Mouse (Mus musculus) kidney, embryonic 16.5 days (tissue): Measurements from ENCODE around the gene Asb15. TPM values are rescaled to one million over a fixed set of nuclear protein-coding genes. Genes with fewer than 3 reads are reported as not detected.
A peak's percentile ranks its signal among the peaks of the same experiment; 100 is the strongest.

Source experiments
- ATAC-seq: fragments of 200-750 bp; cut with Nextera tagmentation; 2 replicates; pipeline ENCODE4 v1.8.0; 2017; ENCODE audit warnings: moderate TSS enrichment; ENCODE audit not compliant: low FRiP score, low TSS enrichment
- H3K27ac ChIP-seq: fragments of 300-500 bp; sonication (generic); 2 replicates; pipeline ENCODE4 v1.5.1; 2014; ENCODE audit warnings: low read length
- H3K27me3 ChIP-seq: fragments of 300-500 bp; sonication (generic); 2 replicates; pipeline ENCODE4 v1.6.1; 2014; ENCODE audit warnings: low read length, control low read depth, mixed read lengths; ENCODE audit not compliant: insufficient read depth
- H3K36me3 ChIP-seq: fragments of 300-500 bp; sonication (generic); 2 replicates; pipeline ENCODE4 v1.6.1; 2014; ENCODE audit warnings: low read length, control low read depth, mixed read lengths; ENCODE audit not compliant: insufficient read depth
- H3K4me1 ChIP-seq: fragments of 300-500 bp; sonication (generic); 2 replicates; pipeline ENCODE4 v1.6.1; 2014; ENCODE audit warnings: low read length, control low read depth, mixed read lengths; ENCODE audit not compliant: insufficient read depth
- H3K4me2 ChIP-seq: fragments of 300-500 bp; sonication (generic); replicated peaks from 2 replicates; pipeline ENCODE4 v1.6.1; 2014; ENCODE audit warnings: low read depth, low read length
- H3K4me3 ChIP-seq: fragments of 300-500 bp; sonication (generic); 2 replicates; pipeline ENCODE4 v1.5.1; 2014; ENCODE audit warnings: mild to moderate bottlenecking, low read length
- H3K9ac ChIP-seq: fragments of 300-500 bp; sonication (generic); replicated peaks from 2 replicates; pipeline ENCODE4 v1.6.1; 2014; ENCODE audit warnings: low read length
- H3K9me3 ChIP-seq: fragments of 300-500 bp; sonication (generic); 2 replicates; pipeline ENCODE4 v1.6.1; 2016; ENCODE audit warnings: low read length, control low read depth
- WGBS: fragments of 180-500 bp; shearing (Covaris S2); extraction: QIAGEN DNeasy Blood & Tissue Kit; methylation state at CpG from one replicate; pipeline ENCODE4 v1.1.7; 2014; 5-methylcytosine and 5-hydroxymethylcytosine counted together
- polyA plus RNA-seq: library from polyadenylated mRNA; unstranded; fragments of >200 nt; fragmentation: Nextera tagmentation; extraction: Ambion mirVana; gene quantifications from 2 replicates; pipeline ENCODE4 v1.2.1, GENCODE M21; 2015

The Asb15 gene
- polyA plus RNA-seq = 0.52 and 0.69 TPM in 2 replicates

DNA sequence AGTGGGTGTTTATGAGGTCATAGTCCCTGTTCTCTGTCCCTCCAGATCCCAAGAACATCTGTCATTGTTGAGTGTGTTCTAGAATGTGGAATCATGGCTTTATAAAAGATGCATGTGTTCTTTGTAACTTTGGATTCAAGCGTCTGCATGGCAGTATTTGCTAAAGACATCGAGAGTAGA lies at the start of gene Asb15:
TSS of gene Asb15 (plus strand) at position 81 of the 180 bp plus-strand sequence.
- Histone ChIP-seq H3K9ac (peak within 1 kb of the TSS; percentile 83), H3K27me3 (no peaks in the 10 kb centered on the region), H3K4me1 (peaks cover 31% of the 10 kb centered on the region), H3K4me2 (peak within 1 kb of the TSS; percentile 75), H3K4me3 (peak within 1 kb of the TSS; percentile 93), H3K27ac (peak within 1 kb of the TSS; percentile 71), H3K36me3 (0 out of 2 replicates have a peak, but pooled peaks cover 2% of the 10 kb centered on the region), H3K9me3 (no peaks in the 10 kb centered on the region)
- no peak for ATAC-seq
- 45% methylated on average over 2 of the region's 2 CpGs for WGBS

GRCm38 (mm10) chr6:24486530-24486929 lies 41.4 kb upstream of the Asb15 start:
- Histone ChIP-seq H3K36me3 (no peaks in the 10 kb centered on the region), H3K4me3 (no peak overlapping the region), H3K4me1 (no peaks in the 10 kb centered on the region), H3K27me3 (no peaks in the 10 kb centered on the region), H3K4me2 (no peak overlapping the region), H3K9me3 (no peaks in the 10 kb centered on the region), H3K9ac (no peak overlapping the region), H3K27ac (no peak overlapping the region)
- WGBS = 69% methylated on average over 5 of the region's 5 CpGs
- ATAC-seq = no peak

DNA sequence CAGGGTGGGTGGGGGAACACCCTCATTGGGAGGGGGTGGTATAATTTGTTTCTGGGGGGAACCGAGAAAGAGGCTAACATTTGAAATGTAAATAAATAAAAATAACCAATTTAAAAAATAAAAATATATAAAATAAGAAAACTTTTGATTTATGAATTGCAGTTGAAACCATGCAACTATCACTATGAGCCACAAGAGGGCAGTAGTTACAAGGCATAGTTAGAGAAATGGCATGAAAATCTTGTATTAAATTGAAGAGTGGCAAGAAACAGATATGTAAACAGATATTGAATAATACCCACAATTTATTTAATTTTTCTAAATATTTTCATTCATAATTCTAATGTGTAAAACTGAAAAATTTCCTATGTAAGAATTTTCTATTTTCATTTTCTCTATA lies 37.6 kb upstream of the Asb15 start:
- Histone ChIP-seq H3K27me3 (no peaks in the 10 kb centered on the region), H3K27ac (no peak overlapping the region), H3K4me1 (no peaks in the 10 kb centered on the region), H3K4me3 (no peak overlapping the region), H3K9ac (no peak overlapping the region), H3K9me3 (no peaks in the 10 kb centered on the region), H3K4me2 (no peak overlapping the region), H3K36me3 (no peaks in the 10 kb centered on the region)
- no peak for ATAC-seq
- 22% methylated on average over 1 of the region's 1 CpGs for WGBS

GRCm38 (mm10) chr6:24504141-24504540 lies 23.8 kb upstream of the Asb15 start:
- Histone ChIP-seq H3K36me3 (no peaks in the 10 kb centered on the region), H3K4me1 (no peaks in the 10 kb centered on the region), H3K4me2 (no peak overlapping the region), H3K27ac (no peak overlapping the region), H3K27me3 (no peaks in the 10 kb centered on the region), H3K4me3 (no peak overlapping the region), H3K9ac (no peak overlapping the region), H3K9me3 (no peaks in the 10 kb centered on the region)
- ATAC-seq = no peak
- 78% methylated on average over 2 of the region's 2 CpGs for WGBS

DNA sequence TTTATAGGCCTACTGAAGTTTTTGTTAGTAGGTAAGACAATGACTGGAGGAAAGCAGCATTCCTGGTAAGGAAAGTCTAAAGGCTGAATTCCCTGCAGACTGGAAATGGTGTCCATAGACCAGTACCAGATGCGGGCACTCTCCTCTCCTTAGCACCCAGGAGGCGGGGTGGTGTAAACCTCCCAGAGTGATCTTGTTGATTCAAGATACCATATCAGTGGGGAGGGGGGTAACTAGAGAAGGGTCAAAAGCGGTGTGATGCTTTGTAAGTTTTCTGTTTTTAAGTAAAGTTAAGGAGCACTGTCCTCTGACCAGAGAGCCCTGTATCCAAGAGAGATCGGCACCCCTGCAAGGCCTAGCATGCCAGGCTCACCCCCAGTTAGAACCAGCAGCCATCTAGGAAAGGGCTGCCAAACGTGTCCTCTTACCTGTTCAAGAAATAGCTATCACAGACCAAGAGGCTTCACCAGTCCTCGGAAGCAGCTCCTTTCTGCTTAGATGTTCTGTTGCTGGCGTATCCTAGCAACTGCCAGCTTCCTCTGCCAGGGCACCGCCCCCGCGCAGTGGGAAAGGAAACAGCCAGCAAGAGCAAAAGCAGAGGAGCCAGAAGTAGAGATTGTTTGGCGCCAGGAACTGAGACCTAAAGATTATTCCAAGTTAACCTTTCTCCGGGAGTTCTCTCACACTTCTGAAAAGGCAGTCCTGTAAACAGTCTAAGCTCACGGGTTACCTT lies 13.2 kb upstream of the Asb15 start, which contains the start of gene Iqub:
TSS of gene Iqub (minus strand) at position 516 of the 733 bp plus-strand sequence.
- Histone ChIP-seq H3K9me3 (no peaks in the 10 kb centered on the region), H3K27ac (no peak within 1 kb of the TSS), H3K27me3 (no peaks in the 10 kb centered on the region), H3K4me3 (no peak within 1 kb of the TSS), H3K9ac (no peak within 1 kb of the TSS), H3K4me2 (no peak within 1 kb of the TSS), H3K36me3 (peaks cover 12% of the 10 kb centered on the region), H3K4me1 (peaks cover 8% of the 10 kb centered on the region)
- WGBS = 21% methylated on average over 13 of the region's 13 CpGs
- peak; percentile 91 for ATAC-seq

DNA sequence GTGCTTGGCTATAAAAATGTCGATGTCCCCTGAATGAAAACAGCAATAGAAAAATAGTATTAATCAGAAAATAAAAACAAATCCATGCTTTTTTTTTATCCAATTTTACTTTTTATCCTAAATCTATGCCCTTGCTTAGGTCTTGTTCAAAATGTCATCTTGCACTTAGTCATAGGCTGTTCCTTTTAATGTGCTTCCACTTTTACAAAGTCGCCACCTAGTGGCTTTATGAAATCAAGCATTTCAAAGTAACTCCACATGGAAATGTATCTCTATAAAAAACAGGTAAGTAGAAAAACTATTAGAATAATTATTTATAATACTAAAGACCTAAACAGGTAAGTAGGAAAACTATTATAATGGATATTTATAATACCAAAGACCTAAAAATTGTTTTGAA lies 11.7 kb upstream of the Asb15 start:
- Histone ChIP-seq H3K4me3 (no peak overlapping the region), H3K27me3 (no peaks in the 10 kb centered on the region), H3K9me3 (no peaks in the 10 kb centered on the region), H3K36me3 (peaks cover 17% of the 10 kb centered on the region), H3K4me2 (no peak overlapping the region), H3K9ac (no peak overlapping the region), H3K4me1 (peaks cover 8% of the 10 kb centered on the region), H3K27ac (no peak overlapping the region)
- WGBS = 46% methylated on average over 2 of the region's 2 CpGs
- ATAC-seq = no peak

GRCm38 (mm10) chr6:24525705-24526104 lies 2.2 kb upstream of the Asb15 start:
- no peaks in the 10 kb centered on the region for H3K27me3 ChIP-seq
- H3K4me3 ChIP-seq = no peak overlapping the region
- 87% methylated on average over 3 of the region's 3 CpGs for WGBS
- H3K4me2 ChIP-seq = peak overlapping the region; percentile 75; the same call in 1 of the 2 replicates
- H3K9ac ChIP-seq = no peak overlapping the region
- H3K36me3 ChIP-seq = peaks cover 15% of the 10 kb centered on the region
- ATAC-seq = no peak
- H3K27ac ChIP-seq = no peak overlapping the region
- peaks cover 21% of the 10 kb centered on the region for H3K4me1 ChIP-seq
- no peaks in the 10 kb centered on the region for H3K9me3 ChIP-seq

- Histone ChIP-seq H3K4me3 (peak within 1 kb of the TSS; percentile 93), H3K9ac (peak within 1 kb of the TSS; percentile 83), H3K4me1 (peaks cover 31% of the 10 kb centered on the region), H3K36me3 (peaks cover 4% of the 10 kb centered on the region), H3K4me2 (peak within 1 kb of the TSS; percentile 75), H3K27ac (peak within 1 kb of the TSS; percentile 71), H3K9me3 (no peaks in the 10 kb centered on the region), H3K27me3 (no peaks in the 10 kb centered on the region)
- WGBS = under 1% methylated on average over 53 of the region's 53 CpGs
- ATAC-seq = peak; percentile 98
These were observed 535 bp upstream of the Asb15 start, which contains the start of gene Ndufa5 for GRCm38 (mm10) chr6:24527155-24528063. Gene Ndufa5, minus strand, starts transcription at chr6:24528013.

- Histone ChIP-seq H3K27me3 (no peaks in the 10 kb centered on the region), H3K4me1 (peaks cover 31% of the 10 kb centered on the region), H3K9me3 (no peaks in the 10 kb centered on the region), H3K9ac (no peak overlapping the region), H3K36me3 (no peaks in the 10 kb centered on the region), H3K27ac (peak overlapping the region; percentile 72), H3K4me2 (peak overlapping the region; percentile 44), H3K4me3 (peak overlapping the region; percentile 23; the same call in 1 of the 2 replicates)
- 19% methylated on average over 4 of the region's 4 CpGs for WGBS
- 0 out of 2 replicates have a peak, but pooled peaks have one; percentile 3 for ATAC-seq
These were observed 2.2 kb downstream of the Asb15 start for GRCm38 (mm10) chr6:24530166-24530565.
